Mouse (Mus musculus) thymus, adult 2 months (tissue): Measurements from ENCODE around the gene Adamts1.

ENCODE experiments used
- CTCF ChIP-seq: fragments of 200-500 bp; IDR thresholded peaks from 2 replicates; pipeline ENCODE4 v1.5.1; 2012; ENCODE audit warnings: mild to moderate bottlenecking, control low read depth, low read length, moderate library complexity, borderline replicate concordance; ENCODE audit not compliant: control insufficient read depth, poor library complexity, insufficient read depth; ENCODE audit errors: extremely low read depth
- POLR2A ChIP-seq: fragments of 200-500 bp; IDR thresholded peaks from 2 replicates; pipeline ENCODE4 v1.6.1; 2012; ENCODE audit warnings: mild to moderate bottlenecking, low read length, control low read depth, moderate library complexity; ENCODE audit not compliant: control insufficient read depth, poor library complexity, insufficient read depth; ENCODE audit errors: extremely low read depth

DNA sequence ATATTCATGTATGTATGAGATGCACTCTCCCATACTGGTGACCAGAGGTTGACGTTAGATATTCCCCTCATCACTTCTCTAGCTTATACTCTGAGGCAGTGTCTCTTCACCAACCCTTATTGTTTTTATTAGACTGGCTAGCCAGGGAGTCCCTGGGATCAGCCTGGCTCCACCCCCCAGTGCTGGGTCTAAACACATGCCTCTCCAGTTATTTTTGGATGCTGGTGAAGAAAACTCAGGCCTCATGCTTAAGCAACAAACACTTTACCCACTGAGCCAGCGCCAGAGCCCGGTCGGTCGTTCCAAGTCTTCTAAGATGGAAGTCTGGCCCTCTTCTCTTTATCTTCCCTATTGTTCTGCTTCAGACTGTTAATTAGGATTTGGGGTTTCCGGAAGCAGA is 53.6 kb downstream of the Adamts1 start:
- TF ChIP-seq CTCF (no peak), POLR2A (no peak)
